14 mouse cellular contexts compared by ENCODE assay signal in genomic region chr6:112833763-112834162, GRCm38 (mm10).
A peak's percentile ranks its signal among the peaks of the same experiment; 100 is the strongest.
DNase-seq lines count a peak whose midpoint lies in the region; ATAC-seq lines count a peak whose summit lies in the region.
"Had no signal": no experiment of that assay in that cellular context is flagged by ENCODE, and none has a peak within 500 bp of the region (broad histone marks: within the 10 kb centered on the region; RNA-seq: fewer than 3 reads in every experiment).

No protein-coding gene starts in this region.

- peak; percentile 54 for DNase-seq in neural tube, embryonic 11.5 days (ENCODE audit: low spot score)
- DNase-seq in neural tube, embryonic 10.5 days (ENCODE audit: extremely low spot score, low spot score), result no peak
- peak; percentile 47 for DNase-seq in forelimb bud, embryonic 11.5 days (ENCODE audit: low read depth, low spot score)
- DNase-seq in midbrain, embryonic 10.5 days (ENCODE audit: low spot score), result no peak
- no peak for DNase-seq in ovary, postnatal 14 days (ENCODE audit: low spot score)
- no peak for DNase-seq in adrenal gland, postnatal 14 days
- no peak for DNase-seq in lung, adult 18-20 months
- DNase-seq: cerebellum, adult 2 months; kidney, postnatal 25 days had no signal

- 41% methylated on average over 6 of the region's 6 CpGs for WGBS in neural tube, embryonic 11.5 days
- WGBS in midbrain, embryonic 10.5 days, result 72% methylated on average over 6 of the region's 6 CpGs

- no peak overlapping the region for H3K4me3 ChIP-seq in neural tube, embryonic 11.5 days (ENCODE audit: low read depth, low read length)
- 0 out of 2 replicates have a peak overlapping the region, but pooled peaks have one; percentile 21 for H3K4me3 ChIP-seq in midbrain, embryonic 10.5 days
- H3K4me3 ChIP-seq: embryonic facial prominence, embryonic 13.5 days; liver, embryonic 15.5 days had no signal

- no peaks in the 10 kb centered on the region for H3K27me3 ChIP-seq in neural tube, embryonic 11.5 days (ENCODE audit: control insufficient read depth, insufficient read depth, low read length)
- H3K27me3 ChIP-seq in midbrain, embryonic 10.5 days (ENCODE audit: low read depth, poor library complexity, severe bottlenecking), result no peaks in the 10 kb centered on the region
- H3K27me3 ChIP-seq: CH12.LX; embryonic facial prominence, embryonic 13.5 days; liver, embryonic 15.5 days had no signal

- H3K4me1 ChIP-seq in neural tube, embryonic 11.5 days (ENCODE audit: control insufficient read depth, insufficient read depth, low read length), result peaks cover 41% of the 10 kb centered on the region
- H3K4me1 ChIP-seq in midbrain, embryonic 10.5 days, result peaks cover 76% of the 10 kb centered on the region
- H3K4me1 ChIP-seq: liver, embryonic 15.5 days had no signal

- H3K9ac ChIP-seq in neural tube, embryonic 11.5 days (ENCODE audit: low read length), result peak overlapping the region; percentile 18; the same call in 1 of the 2 replicates
- H3K9ac ChIP-seq: embryonic facial prominence, embryonic 13.5 days; liver, embryonic 15.5 days had no signal

- H3K4me2 ChIP-seq in neural tube, embryonic 11.5 days (ENCODE audit: low read depth), result peak overlapping the region; percentile 25; the same call in 1 of the 2 replicates
- H3K4me2 ChIP-seq: embryonic facial prominence, embryonic 13.5 days; liver, embryonic 15.5 days had no signal

- ATAC-seq in neural tube, embryonic 11.5 days (ENCODE audit: insufficient read depth, low FRiP score, low TSS enrichment), result 0 out of 2 replicates have a peak, but pooled peaks have one; percentile 24

- no peaks in the 10 kb centered on the region for H3K9me3 ChIP-seq in neural tube, embryonic 11.5 days (ENCODE audit: control insufficient read depth, low read length)
- H3K9me3 ChIP-seq in midbrain, embryonic 10.5 days (replicated peaks), result no peaks in the 10 kb centered on the region
- H3K9me3 ChIP-seq: embryonic facial prominence, embryonic 13.5 days; liver, embryonic 15.5 days had no signal

- H3K27ac ChIP-seq in neural tube, embryonic 11.5 days (ENCODE audit: low read depth, low read length), result peak overlapping the region; percentile 75
- peak overlapping the region; percentile 77 for H3K27ac ChIP-seq in midbrain, embryonic 10.5 days (replicated peaks)
- H3K27ac ChIP-seq: embryonic facial prominence, embryonic 13.5 days; liver, embryonic 15.5 days; macrophage; stomach, postnatal 0 days had no signal

- H3K36me3 ChIP-seq in neural tube, embryonic 11.5 days (ENCODE audit: control insufficient read depth, insufficient read depth, low read length), result no peaks in the 10 kb centered on the region
- peaks cover 42% of the 10 kb centered on the region for H3K36me3 ChIP-seq in midbrain, embryonic 10.5 days
- H3K36me3 ChIP-seq: embryonic facial prominence, embryonic 13.5 days; liver, embryonic 15.5 days had no signal

Comparison
In these comparisons a context has a peak if more than half of its experiments do, and no peak if none do; other contexts are left out.
1. DNase-seq: peak in neural tube, embryonic 11.5 days (single experiment) and forelimb bud, embryonic 11.5 days (single experiment); none in neural tube, embryonic 10.5 days (single experiment), midbrain, embryonic 10.5 days (single experiment), ovary, postnatal 14 days (single experiment), adrenal gland, postnatal 14 days (single experiment) and lung, adult 18-20 months (0 of 2).